Mouse (Mus musculus) stomach, embryonic 14.5 days (tissue): ENCODE measurements around the gene Sgms1. TPM values are rescaled to one million over a fixed set of nuclear protein-coding genes. Genes with fewer than 3 reads are reported as not detected.

ENCODE experiments used
- ATAC-seq: fragments of 200-750 bp; cut with Nextera tagmentation; 2 replicates; pipeline ENCODE4 v1.8.0; 2017; ENCODE audit warnings: low read depth, moderate TSS enrichment; ENCODE audit not compliant: insufficient number of reproducible peaks, insufficient read depth, low FRiP score
- H3K27ac ChIP-seq: fragments of 300-500 bp; sonication (generic); 2 replicates; pipeline ENCODE4 v1.5.1; 2014; ENCODE audit warnings: mild to moderate bottlenecking, low read length, moderate library complexity, mixed read lengths
- H3K27me3 ChIP-seq: fragments of 300-500 bp; sonication (generic); 2 replicates; pipeline ENCODE4 v1.6.1; 2014; ENCODE audit warnings: low read length, control low read depth, mixed read lengths; ENCODE audit not compliant: control insufficient read depth, insufficient read depth
- H3K36me3 ChIP-seq: fragments of 300-500 bp; sonication (generic); 2 replicates; pipeline ENCODE4 v1.6.1; 2014; ENCODE audit warnings: mild to moderate bottlenecking, control low read depth, low read length, moderate library complexity, mixed read lengths; ENCODE audit not compliant: control insufficient read depth, insufficient read depth
- H3K4me1 ChIP-seq: fragments of 300-500 bp; sonication (generic); 2 replicates; pipeline ENCODE4 v1.6.1; 2014; ENCODE audit warnings: low read length, control low read depth, mixed read lengths; ENCODE audit not compliant: control insufficient read depth, insufficient read depth
- H3K4me2 ChIP-seq: fragments of 300-500 bp; sonication (generic); replicated peaks from 2 replicates; pipeline ENCODE4 v1.6.1; 2014; ENCODE audit warnings: low read depth, low read length, control low read depth
- H3K4me3 ChIP-seq: fragments of 300-500 bp; sonication (generic); 2 replicates; pipeline ENCODE4 v1.5.1; 2014; ENCODE audit warnings: low read depth, low read length, control low read depth
- H3K9ac ChIP-seq: fragments of 300-500 bp; sonication (generic); replicated peaks from 2 replicates; pipeline ENCODE4 v1.6.1; 2014; ENCODE audit warnings: low read depth, mild to moderate bottlenecking, control low read depth, low read length, moderate library complexity, mixed read lengths
- H3K9me3 ChIP-seq: fragments of 300-500 bp; sonication (generic); 2 replicates; pipeline ENCODE4 v1.6.1; 2016; ENCODE audit warnings: low read depth, low read length, control low read depth; ENCODE audit not compliant: control insufficient read depth
- WGBS: fragments of 180-500 bp; shearing (Covaris S2); extraction: QIAGEN DNeasy Blood & Tissue Kit; methylation state at CpG from one replicate; pipeline ENCODE4 v1.1.7; 2014; 5-methylcytosine and 5-hydroxymethylcytosine counted together
- polyA plus RNA-seq: library from polyadenylated mRNA; unstranded; fragments of >200 nt; fragmentation: Nextera tagmentation; extraction: Ambion mirVana; gene quantifications from 2 replicates; pipeline ENCODE4 v1.2.1, GENCODE M21; 2014

Sgms1 gene
- polyA plus RNA-seq, 1 experiment from 2014 or later, result 50.9 TPM

DNA sequence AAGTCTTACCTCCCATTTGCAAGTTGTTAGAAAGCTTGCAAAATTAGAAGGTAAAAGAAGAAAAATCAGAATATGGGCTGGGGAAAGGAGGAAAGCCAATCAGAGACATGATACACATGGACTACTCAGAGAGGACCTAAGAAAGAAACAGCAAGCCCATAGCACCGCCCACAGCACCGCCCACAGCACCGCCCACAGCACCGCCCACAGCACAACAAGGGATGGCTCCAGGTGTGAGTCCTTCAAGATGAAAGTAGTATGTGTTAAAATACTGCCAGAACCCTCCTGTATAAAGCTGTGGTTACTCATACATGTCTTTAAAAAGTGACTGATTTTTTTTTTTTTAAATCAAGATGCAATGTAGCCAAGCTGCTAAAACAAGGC is 44.8 kb downstream of the Sgms1 start:
- 18% methylated on average over 4 of the region's 4 CpGs for WGBS
- ATAC-seq, result no peak
- Histone ChIP-seq H3K4me3 (no peak overlapping the region), H3K27me3 (no peaks in the 10 kb centered on the region), H3K4me1 (peaks cover 49% of the 10 kb centered on the region), H3K27ac (peak overlapping the region; percentile 44; the same call in 1 of the 2 replicates), H3K9me3 (no peaks in the 10 kb centered on the region), H3K4me2 (peak overlapping the region; percentile 26; the same call in 1 of the 2 replicates), H3K9ac (no peak overlapping the region), H3K36me3 (no peaks in the 10 kb centered on the region)

DNA sequence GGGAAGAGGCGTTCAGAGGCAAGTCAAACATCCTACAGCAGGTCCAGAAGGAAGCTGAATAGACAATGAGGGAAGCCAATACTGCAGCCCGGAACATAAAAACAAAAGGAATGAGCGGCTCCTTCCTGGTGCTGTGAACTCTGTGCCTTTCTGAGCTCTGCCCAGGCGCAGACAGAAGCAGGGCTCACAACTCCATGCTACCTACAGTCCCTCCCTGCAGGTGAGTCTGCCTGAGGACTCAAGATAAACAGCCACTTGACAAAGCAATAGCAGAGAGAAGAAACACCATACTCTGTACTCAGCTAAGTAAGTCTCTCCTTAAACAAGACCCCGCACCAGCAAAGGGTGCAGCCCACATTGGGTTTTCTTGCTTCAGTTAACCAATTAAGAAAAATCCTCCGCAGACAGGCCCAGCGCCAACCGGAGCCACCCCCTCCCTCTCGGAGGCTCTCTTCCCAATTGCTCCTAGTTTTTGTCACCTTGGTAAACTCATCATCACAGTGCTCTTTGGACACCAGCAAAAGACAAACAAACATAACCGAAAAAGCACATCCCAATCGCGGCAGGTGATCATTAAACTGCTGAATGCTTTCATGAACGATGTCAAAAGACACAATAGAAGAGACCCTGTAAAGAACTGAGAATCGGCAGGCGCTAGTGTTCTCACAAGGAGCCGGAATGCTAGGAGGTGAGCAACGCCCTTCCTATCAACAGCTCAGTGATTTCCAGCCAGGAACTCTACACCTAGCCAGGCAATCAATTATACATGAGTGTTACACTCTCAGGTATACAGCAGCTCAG is 45.4 kb downstream of the Sgms1 start:
- Histone ChIP-seq H3K36me3 (no peaks in the 10 kb centered on the region), H3K27me3 (no peaks in the 10 kb centered on the region), H3K4me3 (no peak overlapping the region; the same call in 1 of the 2 replicates), H3K4me1 (peaks cover 47% of the 10 kb centered on the region), H3K4me2 (peak overlapping the region; percentile 26), H3K9me3 (no peaks in the 10 kb centered on the region), H3K27ac (peak overlapping the region; percentile 44; the same call in 1 of the 2 replicates), H3K9ac (no peak overlapping the region)
- WGBS, result 19% methylated on average over 17 of the region's 17 CpGs
- no peak for ATAC-seq

DNA sequence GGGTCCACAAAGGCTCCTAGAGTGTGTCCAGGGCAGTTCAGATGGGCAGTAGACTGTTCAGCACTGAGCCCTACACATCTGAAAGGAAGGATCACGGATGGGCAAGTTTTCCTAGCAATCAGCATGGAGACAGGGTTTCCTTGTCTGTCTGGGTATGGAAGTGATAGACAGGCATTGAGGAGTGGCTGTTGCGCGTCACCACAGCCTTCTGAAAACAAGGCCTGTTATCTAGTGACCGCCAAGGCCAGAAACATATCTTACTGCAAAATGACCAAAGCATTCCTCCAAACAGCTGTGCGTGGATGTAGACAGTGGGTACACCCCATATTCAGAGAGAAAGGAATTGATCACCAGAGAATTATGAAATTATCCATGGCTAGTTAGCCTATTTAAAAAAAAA is 47.1 kb downstream of the Sgms1 start:
- no peak overlapping the region for H3K4me2 ChIP-seq
- H3K9me3 ChIP-seq, result no peaks in the 10 kb centered on the region
- no peak overlapping the region for H3K9ac ChIP-seq
- ATAC-seq, result no peak
- no peak overlapping the region for H3K27ac ChIP-seq
- H3K36me3 ChIP-seq, result no peaks in the 10 kb centered on the region
- H3K27me3 ChIP-seq, result no peaks in the 10 kb centered on the region
- no peak overlapping the region for H3K4me3 ChIP-seq
- peaks cover 42% of the 10 kb centered on the region for H3K4me1 ChIP-seq
- WGBS, result 73% methylated on average over 5 of the region's 5 CpGs

DNA sequence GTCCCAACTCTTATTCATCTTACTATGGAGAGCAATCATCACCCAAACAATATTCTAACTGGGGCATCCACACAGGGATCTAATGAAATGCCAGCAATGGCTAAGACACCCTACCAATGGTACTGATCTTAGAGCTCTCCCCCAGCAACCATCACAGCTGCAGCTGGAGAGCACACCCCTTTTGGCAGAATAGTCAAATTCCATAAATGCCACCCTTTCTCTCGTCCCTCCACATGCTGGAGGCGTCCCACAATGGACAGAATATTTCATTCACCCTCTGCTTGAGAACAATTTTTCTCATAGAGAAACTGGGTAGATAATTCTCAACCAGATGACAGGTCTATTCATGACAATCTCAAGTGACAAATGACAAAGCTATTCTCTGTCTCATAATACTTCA is 48.4 kb downstream of the Sgms1 start:
- 33% methylated on average over 2 of the region's 2 CpGs for whole genome bisulfite sequencing
- H3K4me1 ChIP-seq, result peaks cover 30% of the 10 kb centered on the region
- no peak for ATAC-seq

DNA sequence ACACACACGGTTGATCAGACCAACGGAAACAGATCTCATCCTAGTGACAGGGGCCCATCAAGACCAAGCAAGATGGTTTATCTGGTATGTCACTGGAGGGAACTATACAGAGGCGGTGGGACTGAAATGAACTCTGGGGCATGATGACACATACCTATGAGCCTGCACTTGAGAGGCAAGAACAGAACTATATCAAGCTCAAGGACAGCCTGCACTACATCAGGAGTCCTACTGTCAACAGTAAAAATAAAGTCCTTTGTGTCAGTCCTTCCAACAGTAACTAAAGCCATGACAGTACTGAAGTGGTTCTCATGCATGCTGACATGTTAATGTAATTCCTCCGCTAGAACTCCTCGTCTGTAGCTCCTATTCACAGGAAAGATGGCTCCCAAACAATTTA is 49.3 kb downstream of the Sgms1 start:
- WGBS, result 90% methylated on average over 5 of the region's 5 CpGs
- ATAC-seq, result no peak
- no peaks in the 10 kb centered on the region for H3K27me3 ChIP-seq
- H3K36me3 ChIP-seq, result no peaks in the 10 kb centered on the region
- H3K9ac ChIP-seq, result no peak overlapping the region
- no peaks in the 10 kb centered on the region for H3K9me3 ChIP-seq
- peaks cover 25% of the 10 kb centered on the region for H3K4me1 ChIP-seq
- no peak overlapping the region for H3K4me3 ChIP-seq
- H3K4me2 ChIP-seq, result no peak overlapping the region
- H3K27ac ChIP-seq, result no peak overlapping the region

More for the DNA sequence above, 48.4 kb downstream of the Sgms1 start:
- no peak overlapping the region for H3K9ac ChIP-seq
- H3K27ac ChIP-seq, result no peak overlapping the region
- H3K4me2 ChIP-seq, result no peak overlapping the region
- H3K9me3 ChIP-seq, result no peaks in the 10 kb centered on the region
- H3K36me3 ChIP-seq, result no peaks in the 10 kb centered on the region
- no peak overlapping the region for H3K4me3 ChIP-seq
- no peaks in the 10 kb centered on the region for H3K27me3 ChIP-seq

DNA sequence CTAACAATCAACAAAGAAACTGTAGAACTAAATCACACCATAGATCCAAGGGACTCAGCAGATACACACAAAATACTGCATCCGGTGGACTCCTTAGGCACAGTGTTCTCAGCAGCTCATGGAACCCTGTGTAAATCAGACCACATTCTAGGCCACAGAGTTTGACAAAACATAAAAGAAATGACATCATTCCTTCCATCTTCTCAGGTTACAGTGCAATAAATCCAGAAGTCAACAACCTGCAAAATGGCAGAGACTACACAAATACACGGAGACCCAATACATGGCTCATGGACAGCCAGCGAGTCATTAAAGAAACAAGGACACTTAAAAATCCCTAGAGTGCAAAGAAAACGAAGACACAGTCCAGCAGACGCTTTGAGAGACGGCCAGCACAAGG is 51.8 kb downstream of the Sgms1 start:
- Histone ChIP-seq H3K4me3 (no peak overlapping the region), H3K4me1 (peaks cover 16% of the 10 kb centered on the region), H3K4me2 (no peak overlapping the region), H3K27ac (no peak overlapping the region), H3K9ac (no peak overlapping the region), H3K27me3 (no peaks in the 10 kb centered on the region), H3K9me3 (no peaks in the 10 kb centered on the region), H3K36me3 (no peaks in the 10 kb centered on the region)
- WGBS, result 24% methylated on average over 6 of the region's 6 CpGs
- peak; percentile 33; the same call in 1 of the 2 replicates for ATAC-seq

DNA sequence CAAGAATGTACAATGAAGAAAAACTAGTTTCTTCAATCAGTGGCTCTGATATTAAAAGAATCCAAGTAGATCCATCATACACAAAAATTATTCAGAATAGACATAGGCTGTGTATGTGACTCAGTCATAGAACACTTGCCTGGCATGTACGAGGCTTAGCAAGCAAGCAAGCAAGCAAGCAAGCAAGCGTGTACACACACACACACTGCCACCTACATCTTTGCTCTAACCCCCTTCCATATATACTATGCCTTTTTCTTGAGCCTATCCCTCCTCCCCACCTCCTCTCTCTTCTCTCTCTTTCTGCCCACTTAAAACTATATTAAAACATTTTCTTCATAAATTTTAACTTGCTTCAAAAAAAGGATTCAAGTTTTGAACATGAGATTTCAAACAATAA is 54.8 kb downstream of the Sgms1 start:
- no peak overlapping the region for H3K9ac ChIP-seq
- no peak overlapping the region for H3K4me3 ChIP-seq
- peaks cover 8% of the 10 kb centered on the region; the same call in 1 of the 2 replicates for H3K4me1 ChIP-seq
- no peaks in the 10 kb centered on the region for H3K9me3 ChIP-seq
- no peak overlapping the region for H3K4me2 ChIP-seq
- no peak overlapping the region for H3K27ac ChIP-seq
- H3K27me3 ChIP-seq, result no peaks in the 10 kb centered on the region
- H3K36me3 ChIP-seq, result no peaks in the 10 kb centered on the region
- 88% methylated on average over 2 of the region's 2 CpGs for WGBS
- no peak for ATAC-seq

DNA sequence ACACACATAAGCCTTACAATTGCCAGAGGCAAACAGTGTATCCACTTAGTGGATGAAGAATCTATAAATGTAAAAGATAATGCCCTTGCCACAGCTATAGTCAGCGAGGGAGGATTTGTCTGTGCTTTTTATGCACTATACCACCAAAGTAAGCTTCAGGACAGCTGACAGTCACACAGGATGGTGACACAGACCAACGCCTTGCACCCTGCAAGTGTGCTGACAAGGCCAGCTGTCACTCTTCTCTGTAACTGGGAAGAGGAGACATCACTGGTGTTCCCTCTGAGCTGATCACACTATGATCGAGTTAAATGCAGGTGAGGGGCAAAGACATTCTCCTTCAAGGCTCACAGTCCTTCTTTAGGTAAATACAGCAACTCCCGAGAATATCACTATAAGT is 56.0 kb downstream of the Sgms1 start:
- Histone ChIP-seq H3K4me2 (no peak overlapping the region), H3K27me3 (no peaks in the 10 kb centered on the region), H3K27ac (no peak overlapping the region), H3K9me3 (no peaks in the 10 kb centered on the region), H3K4me3 (no peak overlapping the region), H3K4me1 (peaks cover 8% of the 10 kb centered on the region; the same call in 1 of the 2 replicates), H3K36me3 (no peaks in the 10 kb centered on the region), H3K9ac (no peak overlapping the region)
- 77% methylated on average over 4 of the region's 4 CpGs for WGBS
- ATAC-seq, result no peak
